Mouse (Mus musculus) myocyte (in vitro differentiated cells): ENCODE results near the gene Arap2. TPM values are rescaled to one million over a fixed set of nuclear protein-coding genes. Genes with fewer than 3 reads are reported as not detected.

Experiments used
- H3K27me3 ChIP-seq: one replicate; pipeline ENCODE4 v1.6.1; 2011; ENCODE audit not compliant: control insufficient read depth, insufficient read depth, insufficient read length
- H3K36me3 ChIP-seq: one replicate; pipeline ENCODE4 v1.6.1; 2011; ENCODE audit not compliant: control insufficient read depth, insufficient read depth
- H3K4me2 ChIP-seq: one replicate; pipeline ENCODE4 v1.6.1; 2011; ENCODE audit warnings: low read depth, control low read depth
- H3K4me3 ChIP-seq: one replicate; pipeline ENCODE4 v1.5.1; 2011; ENCODE audit warnings: mild to moderate bottlenecking, control low read depth, moderate library complexity
- H3K79me2 ChIP-seq: one replicate; pipeline ENCODE4 v1.6.1; 2011; ENCODE audit not compliant: control insufficient read depth, insufficient read depth
- H3ac ChIP-seq: one replicate; pipeline ENCODE4 v1.6.1; 2011; ENCODE audit not compliant: control insufficient read depth, insufficient read length
- CEBPB ChIP-seq: IDR thresholded peaks from 2 replicates; pipeline ENCODE4 v1.6.1; 2011; ENCODE audit warnings: mild to moderate bottlenecking, moderate library complexity; ENCODE audit not compliant: poor library complexity, insufficient read depth, severe bottlenecking
- E2F4 ChIP-seq: IDR thresholded peaks from one replicate; pipeline ENCODE4 v1.6.1; 2011; ENCODE audit warnings: mild to moderate bottlenecking, control low read depth, moderate library complexity; ENCODE audit not compliant: insufficient read depth
- MAX ChIP-seq: IDR thresholded peaks from one replicate; pipeline ENCODE4 v1.6.1; 2011; ENCODE audit warnings: low read depth, mild to moderate bottlenecking, control low read depth
- MYOD1 ChIP-seq, 3 experiments: IDR thresholded peaks; one replicate each; pipeline ENCODE4 v1.6.1; 2011; ENCODE audit warnings: control low read depth in 2 of 3, low read depth in 2 of 3, mild to moderate bottlenecking in 2 of 3, moderate library complexity in 1 of 3; ENCODE audit not compliant: insufficient read length in 2 of 3, control insufficient read depth in 1 of 3
- MYOG ChIP-seq, 3 experiments: IDR thresholded peaks; one replicate each; pipeline ENCODE4 v1.6.1; 2011; ENCODE audit warnings: control low read depth in 2 of 3, low read depth in 2 of 3, mild to moderate bottlenecking in 2 of 3; ENCODE audit not compliant: insufficient read length in 2 of 3, control insufficient read depth in 1 of 3, insufficient read depth in 1 of 3
- POLR2A ChIP-seq: IDR thresholded peaks from one replicate; pipeline ENCODE4 v1.6.1; 2011; ENCODE audit warnings: low read depth, mild to moderate bottlenecking, control low read depth, moderate library complexity; ENCODE audit not compliant: insufficient read length
- POLR2AphosphoS2 ChIP-seq: IDR thresholded peaks from one replicate; pipeline ENCODE4 v1.6.1; 2011; ENCODE audit warnings: low read depth, control low read depth; ENCODE audit not compliant: insufficient read length
- REST ChIP-seq: IDR thresholded peaks from one replicate; pipeline ENCODE4 v1.6.1; 2011; ENCODE audit warnings: mild to moderate bottlenecking, control low read depth, moderate library complexity; ENCODE audit not compliant: insufficient read depth, insufficient read length
- SRF ChIP-seq: IDR thresholded peaks from one replicate; pipeline ENCODE4 v1.6.1; 2011; ENCODE audit warnings: low read depth; ENCODE audit not compliant: control insufficient read depth, insufficient read length
- TCF12 ChIP-seq: IDR thresholded peaks from one replicate; pipeline ENCODE4 v1.6.1; 2011; ENCODE audit warnings: mild to moderate bottlenecking, control low read depth; ENCODE audit not compliant: poor library complexity, insufficient read depth, severe bottlenecking
- TCF3 ChIP-seq: IDR thresholded peaks from one replicate; pipeline ENCODE4 v1.6.1; 2011; ENCODE audit warnings: low read depth, control low read depth; ENCODE audit not compliant: insufficient read length
- USF1 ChIP-seq: IDR thresholded peaks from one replicate; pipeline ENCODE4 v1.6.1; 2011; ENCODE audit warnings: low read depth, mild to moderate bottlenecking, control low read depth, moderate library complexity
- polyA plus RNA-seq: library from polyadenylated mRNA; unstranded; fragments of >200 nt; fragmentation: generic; extraction: Trizol; gene quantifications from one replicate; pipeline ENCODE4 v1.2.1, GENCODE M21; 2012; ENCODE audit warnings: missing spikeins

The Arap2 gene
- polyA plus RNA-seq: 1.2 TPM

DNA sequence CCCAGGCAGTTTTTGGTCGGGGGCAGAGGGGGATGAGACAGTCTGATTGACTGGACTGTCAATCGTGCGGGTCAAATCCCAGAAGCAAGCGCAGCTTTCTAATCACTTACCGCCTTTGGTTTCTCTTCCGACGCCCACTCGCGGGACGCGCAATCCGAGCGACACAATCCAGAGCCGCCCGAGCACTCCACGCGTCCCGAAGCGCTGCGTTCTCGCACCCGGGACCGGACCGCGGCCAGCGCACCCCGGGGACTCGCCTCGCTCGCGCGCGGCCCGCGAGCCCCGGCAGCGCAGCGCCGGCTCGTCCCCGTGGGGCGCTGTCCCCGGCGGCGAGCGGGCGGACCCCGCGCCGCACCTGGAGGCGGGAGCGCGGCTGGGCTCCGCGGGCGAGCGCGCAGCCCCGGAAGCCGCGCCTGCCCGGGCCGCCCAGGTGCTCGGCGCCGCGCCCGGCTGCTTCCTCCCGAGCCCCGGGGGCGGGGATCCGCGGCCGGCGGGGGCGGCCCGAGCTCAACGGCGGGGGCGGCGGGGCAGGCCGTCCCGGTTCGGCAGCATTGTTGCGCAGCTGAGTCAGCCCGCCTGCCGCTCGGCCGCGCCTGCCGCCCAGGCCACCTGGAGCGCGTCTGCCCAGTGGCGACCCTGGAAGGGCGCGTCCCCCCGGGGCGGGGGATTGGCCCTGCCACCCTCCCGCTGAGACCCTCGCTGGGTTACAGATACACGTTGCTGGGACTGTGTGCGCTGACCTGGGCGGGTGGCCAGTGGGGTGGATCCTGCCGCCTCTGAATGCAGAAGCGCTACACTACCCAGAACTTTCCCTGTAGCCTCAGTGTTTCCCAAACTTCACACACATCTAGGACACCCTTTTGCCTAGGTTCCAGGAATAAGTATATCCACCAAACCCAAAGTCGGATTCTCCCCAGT, at the start of gene Arap2:
Gene Arap2 (minus strand): TSS at position 376 of the 918 bp plus-strand sequence.
- H3ac ChIP-seq: peak within 1 kb of the TSS; percentile 76
- no peaks in the 10 kb centered on the region for H3K79me2 ChIP-seq
- H3K4me2 ChIP-seq: peak within 1 kb of the TSS; percentile 52
- peak within 1 kb of the TSS; percentile 36 for H3K4me3 ChIP-seq
- H3K27me3 ChIP-seq: no peaks in the 10 kb centered on the region
- TF ChIP-seq MYOD1 (IDR thresholded peaks at IDR 0.05; ENCODE audit: control insufficient read depth in 1 of 3, insufficient read length in 2 of 3, low read depth in 2 of 3): peak in 1 of 3 experiments; percentile 60
- peak in 1 of 3 experiments; percentile 28 for TF ChIP-seq MYOG (IDR thresholded peaks at IDR 0.05; ENCODE audit: control insufficient read depth in 1 of 3, insufficient read depth in 1 of 3, insufficient read length in 2 of 3, low read depth in 2 of 3)
- TF ChIP-seq MAX: no peak
- peak; percentile 23 for TF ChIP-seq POLR2A
- no peaks in the 10 kb centered on the region for H3K36me3 ChIP-seq

- no peak overlapping the region for H3K4me2 ChIP-seq
- no peak for TF ChIP-seq TCF12
- TF ChIP-seq POLR2AphosphoS2: no peak
- TF ChIP-seq SRF: no peak
- no peak for TF ChIP-seq MAX
- TF ChIP-seq E2F4: no peak
- TF ChIP-seq REST: no peak
- no peak for TF ChIP-seq MYOD1 (IDR thresholded peaks at IDR 0.05; ENCODE audit: control insufficient read depth in 1 of 3, insufficient read length in 2 of 3, low read depth in 2 of 3)
- no peak for TF ChIP-seq TCF3
- TF ChIP-seq USF1: no peak
- TF ChIP-seq POLR2A: no peak
- TF ChIP-seq MYOG (IDR thresholded peaks at IDR 0.05; ENCODE audit: control insufficient read depth in 1 of 3, insufficient read depth in 1 of 3, insufficient read length in 2 of 3, low read depth in 2 of 3): no peak
- TF ChIP-seq CEBPB: no peak
- H3ac ChIP-seq: no peak overlapping the region
- no peak overlapping the region for H3K4me3 ChIP-seq
- no peaks in the 10 kb centered on the region for H3K27me3 ChIP-seq
- H3K79me2 ChIP-seq: no peaks in the 10 kb centered on the region
- no peaks in the 10 kb centered on the region for H3K36me3 ChIP-seq
Observed at GRCm38 (mm10) chr5:62815741-62816140, 49.8 kb upstream of the Arap2 start.

- Histone ChIP-seq H3K79me2 (no peaks in the 10 kb centered on the region), H3K36me3 (no peaks in the 10 kb centered on the region), H3ac (no peak overlapping the region), H3K4me3 (no peak overlapping the region), H3K4me2 (no peak overlapping the region), H3K27me3 (no peaks in the 10 kb centered on the region)
- TF ChIP-seq POLR2A: no peak
- TF ChIP-seq CEBPB: peak; percentile 89
- peak; percentile 86 for TF ChIP-seq USF1
Observed at GRCm38 (mm10) chr5:62814072-62814414, 48.1 kb upstream of the Arap2 start.

DNA sequence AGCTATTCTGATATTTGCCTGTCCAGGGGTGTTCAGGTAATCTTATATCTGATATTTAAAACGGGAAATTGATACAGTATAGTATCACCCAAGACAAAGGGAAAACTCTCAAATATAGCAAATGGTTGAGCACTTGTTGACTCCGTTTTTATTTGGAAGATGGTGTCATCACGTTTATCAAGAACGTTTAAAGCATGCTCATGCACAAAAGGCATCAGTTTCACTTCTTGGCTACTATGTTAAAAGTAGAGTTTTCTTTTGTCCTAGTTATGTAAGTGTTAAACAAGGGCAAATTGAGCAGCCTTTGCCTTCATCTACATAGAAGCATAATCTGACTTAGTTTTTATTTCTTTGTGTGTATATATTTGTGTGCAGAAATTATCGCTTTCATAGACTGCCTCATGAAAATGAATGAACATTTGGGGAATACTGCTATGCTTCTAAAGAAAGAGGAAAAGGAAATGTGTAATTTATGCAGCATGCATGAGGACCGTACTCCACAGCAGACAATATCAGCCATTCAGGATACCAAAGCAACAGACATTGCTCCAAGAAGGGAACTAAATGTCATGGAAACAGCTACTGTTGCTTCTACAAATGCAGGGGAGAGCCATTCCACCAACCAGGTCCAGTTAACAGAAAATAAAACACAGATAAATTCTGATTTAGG, 47.6 kb upstream of the Arap2 start, which contains the start of gene Dthd1:
Gene Dthd1 (plus strand): TSS at position 422 of the 670 bp plus-strand sequence.
- H3K4me3 ChIP-seq: no peak within 1 kb of the TSS
- TF ChIP-seq MYOD1 (IDR thresholded peaks at IDR 0.05; ENCODE audit: control insufficient read depth in 1 of 3, insufficient read length in 2 of 3, low read depth in 2 of 3): no peak
- TF ChIP-seq E2F4: no peak
- no peak for TF ChIP-seq CEBPB
- TF ChIP-seq REST: no peak
- TF ChIP-seq MYOG (IDR thresholded peaks at IDR 0.05; ENCODE audit: control insufficient read depth in 1 of 3, insufficient read depth in 1 of 3, insufficient read length in 2 of 3, low read depth in 2 of 3): no peak
- TF ChIP-seq POLR2A: no peak
- no peak for TF ChIP-seq TCF12
- TF ChIP-seq MAX: no peak
- TF ChIP-seq USF1: no peak
- TF ChIP-seq TCF3: no peak
- no peak for TF ChIP-seq POLR2AphosphoS2
- no peak for TF ChIP-seq SRF
- no peak within 1 kb of the TSS for H3ac ChIP-seq
- H3K4me2 ChIP-seq: peak within 1 kb of the TSS; percentile 30
- H3K36me3 ChIP-seq: no peaks in the 10 kb centered on the region
- H3K79me2 ChIP-seq: no peaks in the 10 kb centered on the region
- H3K27me3 ChIP-seq: no peaks in the 10 kb centered on the region
